Mouse (Mus musculus) gastrocnemius, postnatal 10 days (tissue): ENCODE data around the gene Fam13a. TPM values are rescaled to one million over a fixed set of nuclear protein-coding genes. Genes with fewer than 3 reads are reported as not detected.
A peak's percentile ranks its signal among the peaks of the same experiment; 100 is the strongest.

Experiments
- DNase-seq: peaks from one replicate; pipeline ENCODE4 v3.0.0; 2021; ENCODE audit warnings: mixed read lengths
- total RNA-seq, 2 experiments: library from RNA; stranded (reverse); gene quantifications; 2 replicates each; pipeline ENCODE4 v1.2.3; 2021

Fam13a gene
- total RNA-seq, 2 experiments from 2014 or later, result 9.7 to 9.9 TPM

DNA sequence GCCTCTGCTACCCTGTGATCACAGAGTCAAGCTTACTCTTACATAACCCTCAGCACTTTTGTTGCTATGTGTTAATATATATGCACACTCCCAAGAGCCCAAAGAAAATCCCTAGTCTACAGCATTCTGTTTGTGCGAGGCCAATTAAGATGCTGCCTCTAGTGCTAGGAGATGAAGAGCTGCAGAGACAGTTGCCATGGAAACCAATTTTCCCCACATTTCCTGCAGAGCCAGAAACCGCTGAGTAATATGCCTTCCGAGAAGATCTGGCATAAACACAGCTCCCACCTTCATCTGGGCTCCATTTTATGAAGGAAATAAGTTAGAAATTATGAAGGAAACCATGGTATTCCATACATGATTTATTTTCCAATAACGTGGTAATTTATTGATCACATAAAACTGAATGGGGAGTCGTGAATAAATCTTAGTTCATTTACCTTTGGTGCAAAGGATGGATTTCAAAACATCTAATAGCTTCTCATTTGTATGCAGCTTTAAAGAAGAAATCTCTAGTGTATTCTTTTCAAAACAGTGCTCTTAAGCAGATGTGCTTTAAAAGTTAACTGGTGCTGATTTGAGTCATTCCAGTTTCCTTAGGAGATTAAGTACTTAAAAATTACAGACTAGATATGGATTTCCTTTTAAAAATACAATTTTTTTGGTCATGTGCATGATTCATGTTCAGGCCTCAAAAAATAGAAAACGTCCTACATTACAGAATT is 91.0 kb downstream of the Fam13a start:
- no peak for DNase-seq

DNA sequence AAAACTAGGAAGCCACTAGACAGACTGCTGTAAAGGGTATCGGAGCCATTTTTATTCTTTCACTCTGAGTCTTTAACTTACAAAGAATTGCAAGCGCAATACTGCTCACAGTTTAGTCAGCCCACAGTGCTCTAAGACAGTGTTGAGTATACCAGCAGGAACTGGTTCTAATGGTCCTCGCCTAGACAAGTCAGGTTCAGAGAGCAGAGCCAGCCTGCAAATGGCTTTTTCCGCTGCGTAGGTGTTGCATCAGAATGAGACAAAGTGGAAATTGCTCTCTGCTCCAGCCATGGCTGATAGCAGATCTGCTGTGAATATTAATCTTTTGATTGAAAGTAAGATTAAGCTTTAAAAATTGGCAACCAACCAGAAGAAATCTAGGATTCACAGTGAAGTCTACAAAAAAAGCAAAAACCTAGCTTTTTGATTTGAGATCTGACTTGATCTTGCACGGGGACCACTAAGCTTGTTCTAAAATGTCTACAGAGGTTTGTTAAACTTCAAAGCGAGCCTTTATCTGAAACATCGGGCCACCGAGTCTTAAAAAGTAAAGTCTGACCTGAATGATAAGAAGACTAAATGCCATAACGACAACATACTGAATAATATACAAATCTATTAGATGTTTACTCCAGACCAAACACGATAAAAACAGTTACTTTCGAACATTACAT is 91.7 kb downstream of the Fam13a start:
- no peak for DNase-seq

DNA sequence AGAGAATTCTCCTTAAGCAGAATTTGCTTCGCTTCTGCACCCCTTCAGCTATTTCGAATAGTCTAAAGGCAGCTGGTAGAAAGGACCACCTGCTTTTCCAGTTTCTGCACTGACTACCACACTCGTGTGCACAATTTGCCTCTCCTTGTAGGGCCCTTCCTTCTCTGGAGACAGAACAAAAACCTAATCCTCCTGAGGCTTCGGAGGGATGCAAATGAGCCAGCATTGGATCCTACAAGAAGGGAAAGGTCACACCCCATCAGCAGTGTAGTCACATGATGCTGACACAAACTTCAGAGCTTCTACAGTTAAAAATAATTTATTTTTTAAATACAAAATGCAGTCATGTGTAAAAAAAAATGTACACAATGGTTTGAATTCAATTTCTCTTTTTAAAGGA is 93.2 kb downstream of the Fam13a start:
- no peak for DNase-seq

DNA sequence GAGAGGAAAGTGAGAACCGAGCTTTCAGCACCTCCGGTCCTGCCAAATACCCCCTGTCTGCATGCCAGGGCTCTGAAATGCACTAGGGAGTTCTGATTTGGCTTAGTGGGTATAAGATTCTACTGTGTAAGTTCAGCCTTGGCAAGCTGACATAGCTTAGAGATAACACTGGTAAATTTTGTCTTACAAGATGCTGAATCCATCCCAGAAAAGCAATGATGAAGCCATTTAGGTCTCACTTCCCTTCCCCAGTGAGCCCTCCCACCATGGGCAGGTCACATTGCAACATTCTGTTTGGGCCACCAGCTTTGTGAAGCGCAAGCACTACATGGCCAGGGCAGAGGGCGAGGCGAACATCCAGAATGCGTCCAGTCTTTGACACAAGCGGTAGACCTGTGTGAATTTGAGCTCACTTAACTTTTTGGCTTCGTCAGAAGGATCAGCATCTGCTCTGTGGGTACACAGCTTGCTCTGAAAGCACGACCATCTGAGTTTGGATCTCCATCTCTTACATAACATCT is 94.4 kb downstream of the Fam13a start:
- peak; percentile 28 for DNase-seq

DNA sequence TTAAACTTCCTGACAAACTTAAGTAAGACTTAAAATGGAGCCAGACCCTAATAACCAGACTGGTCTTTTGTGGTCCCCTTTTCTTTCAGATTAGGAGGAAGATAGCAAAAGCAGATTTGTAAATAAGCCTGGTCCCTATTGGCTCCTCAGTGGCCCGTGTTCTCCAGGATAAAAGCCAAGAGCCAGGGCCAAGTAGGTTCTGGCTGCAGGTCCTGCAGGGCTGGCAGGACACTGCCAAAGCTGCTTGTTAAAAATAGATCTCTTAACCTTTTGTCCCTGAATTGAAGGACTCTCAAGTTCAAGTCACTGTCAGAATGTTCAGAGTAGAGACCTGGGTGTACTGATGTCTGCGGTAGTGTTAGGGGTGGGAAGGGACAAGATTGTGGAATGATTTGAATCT is 96.5 kb downstream of the Fam13a start:
- DNase-seq, result peak; percentile 45

DNA sequence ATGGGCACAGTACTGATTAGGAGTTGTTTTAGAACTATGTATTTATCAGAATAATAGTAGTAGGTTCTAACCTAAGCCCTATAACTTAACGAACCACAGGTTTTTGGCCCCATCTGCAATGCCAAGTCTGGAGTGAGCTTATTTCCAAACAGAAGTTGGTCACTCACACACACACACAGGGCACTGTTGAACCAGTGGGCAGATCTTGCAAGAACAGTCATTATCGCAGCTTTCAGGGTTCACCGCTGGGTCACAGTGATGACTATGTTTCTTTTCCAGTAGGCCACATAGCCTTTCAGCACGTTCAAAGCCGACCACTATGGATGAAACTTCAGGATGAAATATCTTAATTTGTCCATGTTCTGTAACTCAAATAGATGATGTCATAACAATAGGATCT is 101.8 kb downstream of the Fam13a start:
- DNase-seq, result no peak

DNA sequence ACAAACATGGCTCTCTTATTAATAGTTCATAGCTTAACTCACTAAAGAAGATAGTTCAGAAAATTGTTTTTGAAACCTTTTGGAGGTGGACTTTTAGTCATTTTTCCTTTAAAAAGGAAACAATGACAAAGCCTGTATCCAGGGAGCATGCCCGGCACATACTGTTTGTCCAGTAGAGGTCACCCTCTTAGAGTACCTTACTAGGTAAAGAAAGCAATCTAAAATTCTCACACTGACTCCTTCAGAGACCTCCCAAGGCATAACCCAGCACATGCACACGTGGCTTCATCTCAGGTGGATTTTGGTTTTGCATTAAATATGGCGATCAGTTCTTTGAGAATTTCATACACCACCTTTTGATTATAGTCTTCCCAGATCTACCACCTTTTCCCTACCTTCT is 102.7 kb downstream of the Fam13a start:
- DNase-seq, result no peak

DNA sequence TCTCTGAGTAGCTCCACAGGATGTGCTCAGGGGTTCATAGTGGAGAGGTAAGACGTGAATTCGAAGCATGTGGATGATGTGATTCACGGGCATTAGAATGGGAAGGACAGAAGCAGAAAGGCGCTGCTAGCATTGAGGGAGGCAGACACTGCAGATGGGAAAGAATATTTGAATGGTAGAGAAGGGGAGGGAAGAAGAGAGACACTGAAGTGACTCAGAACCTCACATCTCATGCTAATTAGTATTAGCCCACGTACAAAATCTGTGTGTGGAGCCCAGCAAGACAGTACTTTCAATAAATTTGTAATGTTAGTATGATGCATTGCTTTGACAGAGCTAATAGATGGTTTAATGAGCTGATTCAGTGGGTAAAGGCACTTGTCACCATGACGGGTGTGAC is 103.6 kb downstream of the Fam13a start:
- no peak for DNase-seq

DNA sequence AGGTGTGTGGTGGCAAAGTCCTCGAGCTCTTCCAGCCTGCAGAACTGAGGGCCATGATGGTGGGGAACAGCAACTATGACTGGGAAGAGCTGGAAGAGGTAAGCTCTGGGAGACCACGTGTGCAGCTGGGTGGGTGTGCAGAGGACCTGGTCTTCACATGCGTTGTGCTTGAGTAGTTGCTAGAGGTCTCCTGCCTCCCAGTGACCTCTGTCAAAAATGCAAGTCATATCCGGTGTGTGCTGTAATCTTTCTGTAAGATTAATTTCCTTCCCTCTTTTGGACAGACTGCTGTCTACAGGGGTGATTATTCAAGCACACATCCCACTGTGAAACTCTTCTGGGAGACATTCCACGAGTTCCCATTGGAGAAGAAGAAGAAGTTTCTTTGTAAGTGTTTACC is 107.9 kb downstream of the Fam13a start:
- no peak for DNase-seq

DNA sequence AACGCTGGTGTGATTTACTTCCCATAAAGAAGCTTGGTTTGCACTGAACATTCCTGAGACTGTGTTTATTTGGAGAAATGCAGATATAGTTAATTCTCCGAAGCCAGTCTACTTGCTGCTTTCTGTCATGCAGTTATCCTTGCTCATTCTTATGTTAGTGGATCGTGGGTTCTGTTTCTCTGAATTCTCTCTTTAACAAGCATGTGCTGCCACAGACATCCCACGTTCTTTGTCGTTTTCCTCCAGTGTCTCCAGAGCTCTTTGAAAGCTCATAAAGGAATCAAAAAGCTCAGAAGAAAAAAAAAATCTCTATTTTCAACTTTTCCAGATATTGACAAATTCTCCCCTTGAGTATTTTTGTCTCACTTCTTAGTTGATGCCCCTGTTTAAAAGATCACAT is 110.4 kb downstream of the Fam13a start:
- DNase-seq, result no peak

DNA sequence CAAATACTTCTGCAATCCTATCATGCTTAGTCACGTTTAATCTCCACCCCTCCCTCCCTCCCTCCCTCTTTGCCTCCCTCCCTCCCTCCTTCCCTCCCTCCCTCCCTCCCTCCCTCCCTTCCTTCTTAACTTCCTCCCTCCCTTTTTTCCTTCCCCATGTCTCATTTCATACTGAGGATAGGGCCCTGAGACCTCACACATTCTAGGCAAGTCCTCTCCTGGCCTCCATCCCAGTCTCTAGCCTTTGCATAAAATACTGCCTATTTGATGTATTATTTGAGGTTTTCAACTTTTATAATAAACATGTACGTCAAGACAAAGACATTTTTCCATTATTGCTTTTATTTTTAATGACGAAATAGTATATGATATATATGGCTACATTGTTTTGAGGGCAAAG is 110.8 kb downstream of the Fam13a start:
- DNase-seq, result no peak

DNA sequence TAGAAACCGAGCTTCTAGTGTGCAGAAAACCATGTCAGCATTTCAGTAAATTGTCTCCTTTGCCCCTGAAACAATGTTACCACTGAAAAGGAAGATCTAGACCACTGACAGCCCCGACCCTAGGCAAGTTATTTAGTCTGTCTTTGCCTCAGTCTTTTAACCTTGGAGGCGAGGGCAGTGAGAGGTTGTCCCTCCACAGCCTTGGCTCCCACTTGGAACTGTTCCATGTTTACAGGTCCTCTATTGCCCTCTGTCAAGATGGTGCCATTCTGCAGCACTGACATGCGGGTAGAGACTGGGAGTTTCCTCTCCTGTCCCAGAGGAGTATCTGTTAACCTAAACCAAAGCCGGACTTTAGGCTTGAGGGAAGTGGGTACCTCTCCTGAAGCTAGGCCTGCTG is 111.5 kb downstream of the Fam13a start:
- DNase-seq, result no peak

DNA sequence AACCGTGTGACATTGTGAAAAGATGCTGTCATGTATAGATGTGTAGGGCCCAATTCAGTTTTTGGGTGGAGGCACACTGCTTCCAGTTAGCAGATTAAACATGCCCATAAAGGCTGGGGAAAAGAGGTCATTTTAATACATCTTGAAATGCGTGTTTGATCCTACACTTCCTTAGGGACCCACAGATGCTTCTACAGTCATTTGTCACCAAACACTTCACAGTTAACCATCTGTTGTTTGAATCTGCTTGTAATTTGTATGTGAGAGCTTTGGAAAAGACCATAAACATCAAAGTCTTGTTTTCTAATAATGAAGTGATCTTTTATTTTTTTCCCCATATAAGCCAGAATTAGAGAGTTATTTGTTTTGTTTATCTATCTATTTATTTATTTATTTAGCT is 116.6 kb downstream of the Fam13a start:
- DNase-seq, result no peak

DNA sequence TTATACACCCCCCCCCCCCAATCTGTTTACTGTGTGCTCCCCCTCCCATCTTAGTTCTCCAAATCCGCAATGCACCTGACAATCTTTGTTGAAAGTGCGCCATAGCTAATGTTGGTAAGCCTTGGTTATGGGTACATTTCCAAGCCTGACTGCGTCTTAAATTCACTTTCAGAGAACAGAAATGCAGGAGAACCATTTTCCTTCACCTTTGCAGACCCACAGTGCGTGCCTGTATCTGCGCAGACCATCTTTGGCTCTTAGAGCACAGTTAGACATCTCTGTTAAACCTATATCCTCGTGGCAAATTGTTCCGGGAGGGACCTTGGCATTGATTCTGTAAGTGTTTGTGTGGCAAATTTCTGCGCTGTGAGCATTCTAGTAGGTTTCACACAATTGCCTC is 117.0 kb downstream of the Fam13a start:
- DNase-seq, result no peak

DNA sequence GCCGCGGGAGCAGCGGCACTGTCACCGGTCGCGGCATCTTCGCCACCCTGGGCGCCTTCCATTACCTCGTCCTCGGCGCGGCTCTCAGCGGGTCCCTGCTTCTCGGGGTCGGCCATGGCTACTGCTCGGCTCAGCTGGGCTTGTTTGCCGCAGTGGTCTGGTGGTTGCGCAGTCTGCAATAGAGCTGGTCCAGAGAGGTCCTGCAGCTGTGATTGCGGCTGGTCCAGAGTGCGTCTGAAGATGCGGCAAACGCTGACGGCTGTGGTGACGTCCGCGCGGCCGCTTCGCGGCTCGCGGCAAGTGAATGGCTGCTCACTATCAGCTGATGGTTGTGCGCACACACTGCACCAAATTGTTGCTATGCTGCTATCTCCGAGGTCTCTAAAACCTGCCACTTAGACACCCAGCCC is 117.5 kb downstream of the Fam13a start, which contains the start of gene Nap1l5:
Nap1l5 (minus strand) TSS at position 225 of the 410 bp plus-strand sequence.
- peak; percentile 9 for DNase-seq

DNA sequence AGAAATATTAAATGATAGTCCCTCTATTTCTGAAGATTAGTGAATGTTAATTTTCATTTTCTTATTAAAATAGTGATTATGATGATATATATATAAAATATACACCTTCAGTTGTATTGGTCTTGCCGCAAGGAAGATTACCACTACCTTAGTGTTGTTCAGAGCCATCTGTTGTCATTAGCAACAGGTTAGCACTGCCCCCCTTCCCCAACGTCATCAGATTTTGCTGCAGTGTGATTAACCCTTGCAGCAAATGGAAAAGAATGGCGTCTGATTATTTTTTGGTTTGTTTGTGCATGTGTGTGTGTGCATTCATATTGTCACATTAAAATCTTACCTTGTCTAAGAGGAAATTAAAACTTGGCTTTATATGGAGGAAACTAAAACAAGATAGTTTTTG is 119.8 kb downstream of the Fam13a start:
- no peak for DNase-seq

DNA sequence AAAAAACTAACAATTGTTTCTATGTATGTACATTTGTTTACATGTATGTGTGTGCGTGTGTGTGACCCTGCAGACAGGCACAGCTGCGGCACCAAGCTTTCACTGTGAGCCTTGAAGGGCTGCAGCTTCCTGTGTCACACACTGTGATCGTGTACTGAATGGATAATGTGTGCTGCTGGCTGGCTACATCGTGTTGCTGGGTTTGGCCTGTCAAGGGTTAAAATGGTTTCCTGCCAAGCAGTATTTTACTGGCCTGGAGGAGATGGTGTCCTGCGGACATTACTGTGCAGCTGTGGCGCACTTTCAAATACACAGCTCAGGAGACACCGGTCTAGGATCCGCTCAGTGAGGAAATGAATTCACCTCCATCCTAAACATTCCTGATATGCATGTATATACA is 121.2 kb downstream of the Fam13a start:
- no peak for DNase-seq

DNA sequence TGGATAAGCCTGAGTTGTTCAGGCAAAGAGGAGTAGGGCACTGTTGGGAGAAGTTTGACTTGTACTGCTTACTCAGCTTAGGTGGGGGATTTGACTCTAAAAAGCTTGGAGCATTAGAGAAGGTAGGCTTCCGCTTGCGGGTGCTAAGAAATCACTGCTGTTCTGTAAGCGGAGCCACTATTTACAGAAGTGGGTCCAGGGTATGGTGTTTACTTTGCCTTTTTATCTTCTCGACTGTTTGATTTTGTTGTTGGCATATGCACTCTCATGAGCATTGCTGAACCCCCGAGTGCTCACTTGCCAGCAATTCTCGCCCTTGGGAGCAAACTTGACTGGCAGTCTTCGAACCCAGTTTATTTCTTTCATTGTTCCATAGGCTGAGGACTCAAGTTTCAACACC is 123.8 kb downstream of the Fam13a start:
- no peak for DNase-seq

DNA sequence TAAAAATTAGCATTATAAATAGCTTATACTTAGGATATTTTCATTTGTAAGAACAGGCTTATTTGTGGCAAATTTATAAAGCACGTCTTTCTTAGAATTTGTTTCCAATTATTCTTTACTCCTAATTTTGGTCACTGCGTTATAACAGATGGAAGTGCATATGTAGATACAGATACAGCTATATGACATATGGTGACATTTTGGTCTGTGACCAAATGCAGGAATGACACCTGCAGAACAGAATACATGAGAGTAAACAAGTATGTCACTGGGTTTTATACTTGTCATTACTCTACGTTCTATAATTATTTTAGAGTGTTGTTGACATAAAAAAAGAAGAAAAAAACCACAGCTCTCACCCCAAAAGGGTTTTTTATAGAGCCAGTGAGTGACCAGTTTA is 125.3 kb downstream of the Fam13a start:
- DNase-seq, result no peak

DNA sequence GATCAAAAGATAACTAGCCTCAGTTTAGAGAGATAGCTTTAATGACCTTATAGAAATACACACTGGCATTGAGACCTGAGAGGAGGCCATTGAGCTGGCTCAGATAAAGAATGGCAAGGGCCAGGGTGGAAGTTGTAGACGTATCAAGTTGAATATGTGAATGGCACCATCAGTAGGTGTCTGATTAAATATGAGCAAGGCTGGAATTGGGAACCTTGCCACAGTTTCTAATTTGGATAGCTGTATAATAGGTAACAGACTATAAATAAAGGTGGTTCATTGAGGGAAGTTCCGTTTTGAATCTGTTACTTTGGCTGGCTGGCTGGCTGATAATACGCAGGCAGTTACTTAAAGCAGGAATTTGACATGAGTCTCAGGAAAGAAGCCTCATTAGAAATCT is 127.7 kb downstream of the Fam13a start:
- no peak for DNase-seq

DNA sequence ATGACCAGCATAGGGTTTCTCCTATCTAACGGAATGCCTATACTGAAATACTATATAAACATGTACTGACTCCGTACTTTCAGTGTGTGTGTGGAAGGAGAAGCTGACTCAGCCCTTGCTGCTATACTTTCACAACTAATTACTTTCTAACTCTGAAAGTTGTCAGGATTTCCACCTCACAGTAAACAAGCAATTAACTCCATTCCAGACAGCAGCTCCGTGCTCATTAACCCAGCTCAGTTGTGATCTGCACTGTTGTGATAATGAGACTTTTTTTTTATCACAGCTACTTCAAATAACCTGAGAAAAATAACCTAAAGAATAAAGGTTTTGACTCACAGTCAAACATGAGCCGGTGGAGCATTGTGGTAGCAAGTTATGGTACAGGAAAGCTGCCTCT is 129.4 kb downstream of the Fam13a start:
- no peak for DNase-seq

DNA sequence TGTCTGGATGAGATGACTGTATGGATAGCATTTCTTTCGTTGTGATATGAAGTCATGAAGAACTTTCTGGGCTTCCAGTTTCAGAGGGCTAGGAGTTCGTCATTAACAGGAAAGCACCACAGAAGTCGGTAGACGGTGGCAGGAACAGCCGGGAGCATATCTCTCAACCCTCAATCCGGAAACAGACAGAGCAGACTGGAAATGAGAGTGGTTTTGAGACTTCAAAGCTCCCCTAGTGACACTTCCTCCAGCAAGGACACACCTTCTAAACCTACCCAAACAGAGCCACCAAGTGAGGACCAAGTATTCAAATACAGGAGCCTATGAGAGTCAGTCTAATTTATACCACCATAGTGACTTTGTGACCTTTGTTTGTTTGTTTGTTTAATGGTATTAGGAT is 131.0 kb downstream of the Fam13a start:
- DNase-seq, result no peak

DNA sequence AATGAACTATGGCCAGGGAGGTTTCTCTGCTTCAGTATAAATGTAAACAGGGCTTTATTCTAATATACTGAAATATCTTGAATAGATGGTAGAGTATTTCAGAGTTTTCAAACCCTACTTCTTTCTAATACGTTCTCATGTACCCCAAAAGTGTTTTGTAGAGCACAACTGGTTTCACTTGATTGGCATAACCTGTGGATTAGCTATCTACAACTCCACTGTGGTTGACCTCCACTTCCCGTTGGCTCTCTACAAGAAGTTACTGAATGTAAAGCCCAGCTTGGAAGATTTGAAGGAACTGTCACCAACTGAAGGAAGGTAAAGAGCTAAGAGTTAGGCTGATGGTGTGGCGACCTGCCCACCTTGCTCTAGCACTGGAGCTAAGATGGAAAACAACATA is 134.4 kb downstream of the Fam13a start:
- no peak for DNase-seq

DNA sequence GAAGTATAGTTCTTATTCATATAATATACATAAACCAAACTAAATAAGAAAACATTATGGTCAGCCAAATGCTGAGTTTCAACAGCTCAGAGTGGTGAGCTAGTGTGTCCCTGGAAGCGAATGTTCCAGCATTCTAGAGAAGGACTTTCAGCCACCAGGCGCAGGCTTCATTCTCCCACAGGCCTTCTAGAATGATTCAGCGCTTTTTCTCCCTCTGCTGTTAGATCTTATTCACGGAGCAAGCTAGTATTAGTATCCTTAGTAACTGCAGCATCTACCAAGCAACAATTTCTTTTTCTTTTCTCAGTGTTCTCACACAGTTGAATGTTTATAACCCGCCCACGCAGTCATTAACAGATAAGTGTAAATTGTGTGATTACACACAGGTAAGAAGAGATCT is 142.1 kb downstream of the Fam13a start:
- no peak for DNase-seq
